Mouse (Mus musculus) lung, embryonic 15.5 days (tissue): Measurements from ENCODE around the gene Slc38a8. TPM values are rescaled to one million over a fixed set of nuclear protein-coding genes. Genes with fewer than 3 reads are reported as not detected.

Source experiments
- ATAC-seq: fragments of 200-750 bp; cut with Nextera tagmentation; 2 replicates; pipeline ENCODE4 v1.8.0; 2017; ENCODE audit warnings: moderate number of reproducible peaks, borderline replicate concordance; ENCODE audit not compliant: low FRiP score, low TSS enrichment; ENCODE audit errors: extremely low read depth
- H3K27ac ChIP-seq: fragments of 300-500 bp; sonication (generic); 2 replicates; pipeline ENCODE4 v1.5.1; 2015; ENCODE audit warnings: moderate library complexity, mild to moderate bottlenecking, inconsistent platforms
- H3K27me3 ChIP-seq: fragments of 300-500 bp; sonication (generic); 2 replicates; pipeline ENCODE4 v1.6.1; 2015; ENCODE audit warnings: inconsistent platforms
- H3K36me3 ChIP-seq: fragments of 300-500 bp; sonication (generic); 2 replicates; pipeline ENCODE4 v1.6.1; 2015; ENCODE audit warnings: inconsistent platforms
- H3K4me1 ChIP-seq: fragments of 300-500 bp; sonication (generic); 2 replicates; pipeline ENCODE4 v1.6.1; 2015; ENCODE audit warnings: inconsistent platforms
- H3K4me2 ChIP-seq: fragments of 300-500 bp; sonication (generic); 2 replicates; pipeline ENCODE4 v1.6.1; 2015; ENCODE audit warnings: inconsistent platforms, mild to moderate bottlenecking, moderate library complexity
- H3K4me3 ChIP-seq: fragments of 300-500 bp; sonication (generic); 2 replicates; pipeline ENCODE4 v1.5.1; 2015; ENCODE audit warnings: mild to moderate bottlenecking, inconsistent platforms
- H3K9ac ChIP-seq: fragments of 300-500 bp; sonication (generic); 2 replicates; pipeline ENCODE4 v1.6.1; 2015; ENCODE audit warnings: inconsistent platforms
- H3K9me3 ChIP-seq: fragments of 300-500 bp; sonication (generic); 2 replicates; pipeline ENCODE4 v1.6.1; 2016; ENCODE audit warnings: inconsistent platforms
- WGBS: fragments of 180-500 bp; shearing (Covaris S2); methylation state at CpG from one replicate; pipeline ENCODE4 v1.1.7; 2015; 5-methylcytosine and 5-hydroxymethylcytosine counted together
- polyA plus RNA-seq: library from polyadenylated mRNA; unstranded; fragments of >200 nt; fragmentation: Nextera tagmentation; extraction: Ambion mirVana; gene quantifications from 2 replicates; pipeline ENCODE4 v1.2.1, GENCODE M21; 2015

Gene Slc38a8
- polyA plus RNA-seq, 1 experiment from 2014 or later, result not detected

DNA sequence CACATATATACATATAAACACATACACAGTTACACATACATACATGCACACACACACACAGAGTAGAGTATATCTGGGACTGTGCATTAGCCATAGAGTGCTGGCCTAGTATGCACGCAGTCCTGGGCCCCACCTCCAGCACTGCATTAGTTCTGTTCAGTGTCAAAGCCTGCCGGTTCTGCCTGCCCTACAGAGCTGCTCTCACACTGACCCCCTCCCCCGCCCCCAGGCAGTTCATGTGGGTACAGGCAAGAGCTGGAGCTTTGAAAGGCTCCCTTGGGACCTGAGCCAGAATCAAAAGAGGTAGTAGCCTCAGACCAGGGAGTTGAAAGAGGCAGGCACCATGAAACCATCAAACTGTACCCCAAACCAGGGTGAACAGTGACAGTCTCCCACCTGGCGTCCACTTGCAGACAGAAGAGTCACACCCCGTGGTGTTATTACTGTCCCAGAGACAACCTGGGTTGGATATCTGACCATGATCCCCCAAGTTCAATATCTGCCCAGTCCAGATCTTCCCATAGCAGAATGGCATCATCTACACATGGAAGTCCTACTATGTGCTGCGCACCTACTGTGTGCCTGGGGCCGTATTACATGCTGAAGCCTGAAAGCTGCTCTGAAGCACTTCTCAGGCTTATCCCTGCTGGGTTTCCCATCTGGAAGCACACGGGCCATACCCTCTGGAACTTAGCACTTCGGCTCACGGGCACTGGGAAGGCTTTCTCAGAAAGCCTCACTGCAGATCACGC, 17.2 kb downstream of the Slc38a8 start:
- no peaks in the 10 kb centered on the region for H3K27me3 ChIP-seq
- H3K4me1 ChIP-seq, result no peaks in the 10 kb centered on the region
- 78% methylated on average over 11 of the region's 11 CpGs for WGBS
- no peak overlapping the region for H3K27ac ChIP-seq
- H3K9ac ChIP-seq, result no peak overlapping the region
- H3K36me3 ChIP-seq, result no peaks in the 10 kb centered on the region
- H3K4me2 ChIP-seq, result no peak overlapping the region
- no peak overlapping the region for H3K4me3 ChIP-seq
- ATAC-seq, result no peak
- no peaks in the 10 kb centered on the region for H3K9me3 ChIP-seq

DNA sequence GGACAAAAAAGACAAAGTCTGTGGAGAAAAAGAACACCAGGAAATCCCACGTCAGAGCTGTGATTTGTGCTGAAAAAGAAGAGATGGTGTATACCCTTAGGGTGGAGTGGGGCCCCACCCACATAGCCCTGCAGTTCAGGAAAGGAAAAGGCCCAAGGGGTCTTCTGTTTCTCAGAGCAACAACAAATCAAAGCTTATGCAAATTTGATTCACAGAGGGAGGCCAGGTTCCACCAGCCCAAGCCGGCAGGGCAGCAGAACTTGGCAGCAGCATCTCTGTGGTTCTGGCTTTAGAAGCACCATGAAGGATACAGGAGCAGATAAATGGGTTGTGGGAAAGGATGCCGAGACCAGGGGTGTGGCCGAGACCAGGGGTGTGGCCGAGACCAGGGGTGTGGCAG, 22.8 kb downstream of the Slc38a8 start:
- Histone ChIP-seq H3K36me3 (no peaks in the 10 kb centered on the region), H3K27me3 (no peaks in the 10 kb centered on the region), H3K27ac (no peak overlapping the region), H3K9me3 (no peaks in the 10 kb centered on the region), H3K4me1 (no peaks in the 10 kb centered on the region), H3K9ac (no peak overlapping the region), H3K4me2 (no peak overlapping the region), H3K4me3 (no peak overlapping the region)
- WGBS, result 21% methylated on average over 5 of the region's 5 CpGs
- ATAC-seq, result no peak

DNA sequence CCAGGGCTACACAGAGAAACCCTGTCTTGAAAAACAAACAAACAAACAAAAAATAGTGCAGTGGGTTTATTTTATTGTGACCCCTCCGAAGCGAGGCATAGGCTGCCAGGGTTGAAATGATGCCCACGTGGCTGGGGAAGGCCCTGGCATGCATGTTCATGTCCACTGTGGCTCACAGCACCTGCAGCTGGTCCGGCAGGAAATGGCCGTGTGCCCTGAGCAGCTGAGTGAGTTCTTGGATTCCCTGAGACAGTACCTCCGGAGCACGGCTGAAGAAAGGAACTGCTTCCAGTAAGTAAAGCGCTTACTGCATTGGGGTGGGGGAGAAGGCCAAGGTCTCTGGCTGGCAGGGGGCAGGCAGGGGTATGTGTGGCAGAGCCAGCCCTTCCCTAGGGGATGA, 33.4 kb downstream of the Slc38a8 start:
- 80% methylated on average over 8 of the region's 8 CpGs for WGBS

GRCm38 (mm10) chr8:119466794-119467193, 34.7 kb downstream of the Slc38a8 start:
- Histone ChIP-seq H3K36me3 (no peaks in the 10 kb centered on the region), H3K9ac (no peak overlapping the region), H3K27ac (no peak overlapping the region), H3K9me3 (no peaks in the 10 kb centered on the region), H3K27me3 (peaks cover 19% of the 10 kb centered on the region), H3K4me2 (no peak overlapping the region), H3K4me3 (no peak overlapping the region), H3K4me1 (peaks cover 20% of the 10 kb centered on the region)
- no peak for ATAC-seq
- 54% methylated on average over 10 of the region's 10 CpGs for WGBS

More for the DNA sequence above, 33.4 kb downstream of the Slc38a8 start:
- H3K4me2 ChIP-seq, result no peak overlapping the region
- H3K4me1 ChIP-seq, result peaks cover 20% of the 10 kb centered on the region
- H3K27me3 ChIP-seq, result peaks cover 19% of the 10 kb centered on the region
- no peak for ATAC-seq
- H3K9ac ChIP-seq, result no peak overlapping the region
- H3K9me3 ChIP-seq, result no peaks in the 10 kb centered on the region
- H3K27ac ChIP-seq, result no peak overlapping the region
- no peak overlapping the region for H3K4me3 ChIP-seq
- no peaks in the 10 kb centered on the region for H3K36me3 ChIP-seq

GRCm38 (mm10) chr8:119466105-119466504, 35.4 kb downstream of the Slc38a8 start:
- H3K4me1 ChIP-seq, result peaks cover 20% of the 10 kb centered on the region
- H3K4me3 ChIP-seq, result no peak overlapping the region; the same call in 1 of the 2 replicates
- H3K27ac ChIP-seq, result no peak overlapping the region
- H3K9me3 ChIP-seq, result no peaks in the 10 kb centered on the region
- H3K36me3 ChIP-seq, result no peaks in the 10 kb centered on the region
- WGBS, result 2% methylated on average over 18 of the region's 18 CpGs
- no peak overlapping the region for H3K9ac ChIP-seq
- peak overlapping the region; percentile 42 for H3K4me2 ChIP-seq
- ATAC-seq, result peak; percentile 51
- peaks cover 19% of the 10 kb centered on the region for H3K27me3 ChIP-seq

DNA sequence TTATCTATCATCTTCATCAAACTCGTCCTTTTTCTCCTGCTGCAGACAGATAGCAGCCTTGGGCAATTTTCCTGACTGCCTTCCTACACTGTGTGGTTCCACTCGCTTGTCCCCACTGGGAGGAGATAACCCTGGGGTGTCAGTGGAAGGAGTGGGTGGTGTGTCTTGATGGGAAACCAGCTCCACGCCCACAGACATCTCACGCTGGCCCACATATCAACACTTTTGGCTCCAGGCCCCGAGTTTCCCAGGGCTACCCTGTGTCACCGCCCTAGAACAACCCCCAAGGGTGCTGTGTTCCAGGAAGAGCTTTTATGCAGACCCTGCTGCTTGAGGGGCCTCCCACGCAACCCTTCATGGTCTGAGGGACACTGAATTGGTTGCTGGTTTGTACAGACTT, 37.8 kb downstream of the Slc38a8 start:
- H3K4me3 ChIP-seq, result no peak overlapping the region
- H3K36me3 ChIP-seq, result no peaks in the 10 kb centered on the region
- WGBS, result 38% methylated on average over 7 of the region's 7 CpGs
- H3K9ac ChIP-seq, result no peak overlapping the region
- H3K4me1 ChIP-seq, result peaks cover 25% of the 10 kb centered on the region
- H3K9me3 ChIP-seq, result no peaks in the 10 kb centered on the region
- peaks cover 19% of the 10 kb centered on the region for H3K27me3 ChIP-seq
- no peak overlapping the region for H3K4me2 ChIP-seq
- no peak for ATAC-seq
- no peak overlapping the region for H3K27ac ChIP-seq

GRCm38 (mm10) chr8:119461356-119461755, 40.1 kb downstream of the Slc38a8 start:
- no peaks in the 10 kb centered on the region for H3K9me3 ChIP-seq
- H3K4me3 ChIP-seq, result no peak overlapping the region
- no peak overlapping the region for H3K9ac ChIP-seq
- H3K4me2 ChIP-seq, result no peak overlapping the region
- H3K27me3 ChIP-seq, result peaks cover 19% of the 10 kb centered on the region
- peaks cover 23% of the 10 kb centered on the region for H3K4me1 ChIP-seq
- WGBS, result 61% methylated on average over 9 of the region's 9 CpGs
- ATAC-seq, result no peak
- no peaks in the 10 kb centered on the region for H3K36me3 ChIP-seq
- H3K27ac ChIP-seq, result no peak overlapping the region

GRCm38 (mm10) chr8:119459724-119460123, 41.8 kb downstream of the Slc38a8 start:
- WGBS, result 18% methylated on average over 16 of the region's 16 CpGs
- H3K9ac ChIP-seq, result no peak overlapping the region

DNA sequence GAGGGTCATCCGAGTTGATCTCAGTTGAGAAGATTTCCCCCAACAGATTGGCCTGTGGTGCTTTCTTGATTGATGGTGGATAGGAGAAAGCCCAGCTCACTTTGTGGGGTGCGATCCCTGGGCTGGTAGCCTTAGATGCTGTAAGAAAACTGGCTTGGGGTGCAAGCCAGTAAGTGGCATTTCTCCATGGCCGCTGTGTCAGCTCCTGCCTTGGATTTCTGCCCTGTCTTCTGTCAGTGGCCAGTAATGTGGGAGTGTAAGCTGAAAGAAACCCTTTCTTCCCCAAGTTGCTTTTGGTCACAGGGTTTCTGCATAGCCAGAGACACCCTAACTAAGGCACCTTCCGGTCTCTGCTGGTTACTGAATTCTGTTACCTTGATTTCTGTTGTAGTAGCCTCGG, 45.5 kb downstream of the Slc38a8 start:
- H3K9me3 ChIP-seq, result no peaks in the 10 kb centered on the region

More at GRCm38 (mm10) chr8:119459724-119460123, 41.8 kb downstream of the Slc38a8 start:
- 0 out of 2 replicates have a peak, but pooled peaks cover 7% of the 10 kb centered on the region for H3K4me1 ChIP-seq
- H3K4me3 ChIP-seq, result no peak overlapping the region
- H3K27ac ChIP-seq, result no peak overlapping the region
- no peaks in the 10 kb centered on the region for H3K36me3 ChIP-seq
- no peak overlapping the region for H3K4me2 ChIP-seq
- H3K9me3 ChIP-seq, result no peaks in the 10 kb centered on the region
- H3K27me3 ChIP-seq, result peaks cover 3% of the 10 kb centered on the region
- no peak for ATAC-seq

GRCm38 (mm10) chr8:119452919-119453318, 48.6 kb downstream of the Slc38a8 start:
- no peak for ATAC-seq
- Histone ChIP-seq H3K4me2 (no peak overlapping the region), H3K9ac (no peak overlapping the region), H3K4me1 (no peaks in the 10 kb centered on the region), H3K36me3 (no peaks in the 10 kb centered on the region), H3K27ac (no peak overlapping the region), H3K27me3 (peaks cover 24% of the 10 kb centered on the region), H3K9me3 (no peaks in the 10 kb centered on the region), H3K4me3 (no peak overlapping the region)
- WGBS, result 76% methylated on average over 5 of the region's 5 CpGs

More for the DNA sequence above, 45.5 kb downstream of the Slc38a8 start:
- Histone ChIP-seq H3K27me3 (no peaks in the 10 kb centered on the region), H3K36me3 (no peaks in the 10 kb centered on the region), H3K4me1 (0 out of 2 replicates have a peak, but pooled peaks cover 5% of the 10 kb centered on the region), H3K27ac (no peak overlapping the region), H3K4me3 (no peak overlapping the region), H3K4me2 (no peak overlapping the region), H3K9ac (no peak overlapping the region)
- WGBS, result 75% methylated on average over 5 of the region's 5 CpGs
- no peak for ATAC-seq

DNA sequence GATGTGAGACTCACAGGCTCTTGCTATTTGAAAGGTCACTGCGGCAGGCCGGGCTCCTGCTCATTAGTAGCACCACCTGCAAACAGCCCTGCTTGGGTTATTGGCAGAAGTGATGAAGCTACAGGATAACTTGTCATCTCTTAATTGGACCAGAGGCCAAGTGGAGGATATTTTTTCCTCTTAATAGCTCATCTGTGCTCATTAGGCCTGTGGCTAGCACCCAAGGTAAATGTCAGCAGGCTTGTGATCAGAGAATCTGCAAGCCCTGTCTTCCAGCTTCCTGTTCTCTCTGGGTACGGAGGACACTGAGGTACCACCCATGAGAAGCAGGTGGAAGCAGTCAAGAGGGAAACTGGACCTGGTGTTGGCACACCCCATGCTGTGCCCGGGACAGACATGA, 50.4 kb downstream of the Slc38a8 start:
- Histone ChIP-seq H3K36me3 (no peaks in the 10 kb centered on the region), H3K27me3 (peaks cover 41% of the 10 kb centered on the region), H3K4me2 (no peak overlapping the region)

DNA sequence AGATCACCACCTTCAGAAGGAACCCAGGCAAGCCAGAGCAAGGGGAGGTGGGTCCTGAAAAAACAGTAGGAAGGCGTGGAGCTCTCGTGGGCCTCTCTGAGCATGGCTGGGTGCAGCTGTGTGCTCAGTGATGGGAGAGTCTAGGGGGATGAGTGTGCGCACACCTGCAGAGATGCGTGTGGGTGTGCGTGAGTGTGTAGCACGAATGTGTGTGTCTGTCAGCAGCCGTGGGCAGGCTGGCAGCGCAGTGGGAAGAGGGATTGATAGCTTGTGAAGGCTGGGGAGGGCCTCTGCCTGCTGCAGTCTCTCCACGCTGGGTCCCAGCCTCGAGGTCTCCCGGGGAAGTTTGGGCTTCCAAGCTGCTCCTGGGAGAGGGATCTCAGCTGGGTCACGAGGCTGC, 51.9 kb downstream of the Slc38a8 start:
- 74% methylated on average over 12 of the region's 12 CpGs for WGBS
- Histone ChIP-seq H3K9me3 (no peaks in the 10 kb centered on the region), H3K4me3 (no peak overlapping the region), H3K36me3 (no peaks in the 10 kb centered on the region), H3K27ac (no peak overlapping the region), H3K27me3 (peaks cover 44% of the 10 kb centered on the region), H3K9ac (no peak overlapping the region), H3K4me1 (peaks cover 13% of the 10 kb centered on the region), H3K4me2 (no peak overlapping the region)
- ATAC-seq, result no peak

More for the DNA sequence above, 50.4 kb downstream of the Slc38a8 start:
- ATAC-seq, result no peak
- H3K9me3 ChIP-seq, result no peaks in the 10 kb centered on the region
- H3K9ac ChIP-seq, result no peak overlapping the region
- WGBS, result 88% methylated on average over 4 of the region's 4 CpGs
- H3K4me3 ChIP-seq, result no peak overlapping the region
- peaks cover 9% of the 10 kb centered on the region for H3K4me1 ChIP-seq
- no peak overlapping the region for H3K27ac ChIP-seq
